Mouse (Mus musculus) limb, embryonic 11.5 days (tissue): ENCODE measurements around the gene Rnf19b. TPM values are rescaled to one million over a fixed set of nuclear protein-coding genes. Genes with fewer than 3 reads are reported as not detected.

Experiments
- ATAC-seq: fragments of 200-750 bp; cut with Nextera tagmentation; 2 replicates; pipeline ENCODE4 v1.8.0; 2017; ENCODE audit warnings: low read depth; ENCODE audit not compliant: insufficient number of reproducible peaks, low FRiP score, low TSS enrichment
- DNase-seq: peaks from one replicate; pipeline ENCODE4 v3.0.0-alpha.2; 2015; ENCODE audit warnings: low spot score
- H3K27ac ChIP-seq: fragments of 300-500 bp; sonication (generic); replicated peaks from 2 replicates; pipeline ENCODE4 v1.5.1; 2014; ENCODE audit warnings: low read depth, mild to moderate bottlenecking, low read length
- H3K27me3 ChIP-seq: fragments of 300-500 bp; sonication (generic); 2 replicates; pipeline ENCODE4 v1.6.1; 2014; ENCODE audit warnings: mild to moderate bottlenecking, low read length, mixed read lengths; ENCODE audit not compliant: control insufficient read depth, insufficient read depth
- H3K36me3 ChIP-seq: fragments of 300-500 bp; sonication (generic); 2 replicates; pipeline ENCODE4 v1.6.1; 2014; ENCODE audit warnings: mild to moderate bottlenecking, low read length, moderate library complexity, mixed read lengths; ENCODE audit not compliant: control insufficient read depth, insufficient read depth
- H3K4me1 ChIP-seq: fragments of 300-500 bp; sonication (generic); 2 replicates; pipeline ENCODE4 v1.6.1; 2014; ENCODE audit warnings: low read length, mixed read lengths; ENCODE audit not compliant: control insufficient read depth, insufficient read depth
- H3K4me2 ChIP-seq: fragments of 300-500 bp; sonication (generic); 2 replicates; pipeline ENCODE4 v1.6.1; 2014; ENCODE audit warnings: low read depth, mild to moderate bottlenecking, moderate library complexity; ENCODE audit not compliant: severe bottlenecking
- H3K4me3 ChIP-seq: fragments of 300-500 bp; sonication (generic); 2 replicates; pipeline ENCODE4 v1.5.1; 2014; ENCODE audit warnings: low read depth, low read length
- H3K9ac ChIP-seq: fragments of 300-500 bp; sonication (generic); 2 replicates; pipeline ENCODE4 v1.6.1; 2014; ENCODE audit warnings: mild to moderate bottlenecking, low read length
- H3K9me3 ChIP-seq: fragments of 300-500 bp; sonication (generic); 2 replicates; pipeline ENCODE4 v1.6.1; 2016; ENCODE audit warnings: low read length; ENCODE audit not compliant: control insufficient read depth
- WGBS: fragments of 180-500 bp; shearing (Covaris S2); extraction: QIAGEN DNeasy Blood & Tissue Kit; methylation state at CpG from one replicate; pipeline ENCODE4 v1.1.7; 2014; 5-methylcytosine and 5-hydroxymethylcytosine counted together
- polyA plus RNA-seq: library from polyadenylated mRNA; unstranded; fragments of >200 nt; fragmentation: Nextera tagmentation; extraction: Ambion mirVana; gene quantifications from 2 replicates; pipeline ENCODE4 v1.2.1, GENCODE M21; 2014

The Rnf19b gene
- polyA plus RNA-seq, 1 experiment from 2014 or later: 9.6 TPM

DNA sequence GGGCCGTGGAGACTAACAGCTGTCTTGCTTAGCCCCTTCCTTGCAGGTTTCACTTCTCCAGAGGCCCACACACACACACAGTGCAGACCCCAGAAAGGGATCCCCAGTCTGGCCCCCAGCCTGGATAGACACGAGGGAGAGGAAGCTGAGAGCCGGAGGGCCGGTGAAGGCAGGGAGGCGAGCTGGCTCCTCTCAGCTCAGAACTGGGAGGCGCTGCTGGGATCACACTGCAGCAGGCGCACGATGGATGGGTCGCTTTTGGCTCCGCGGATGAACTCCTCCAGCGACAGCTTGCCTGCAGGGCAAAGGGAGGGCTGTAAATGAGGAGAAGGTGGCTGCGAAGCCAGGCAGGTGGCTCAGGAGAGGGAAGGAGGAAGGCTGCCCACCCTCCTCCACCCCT lies 54.2 kb downstream of the Rnf19b start:
- no peak overlapping the region for H3K4me3 ChIP-seq
- H3K9me3 ChIP-seq: no peaks in the 10 kb centered on the region
- H3K36me3 ChIP-seq: no peaks in the 10 kb centered on the region
- H3K27me3 ChIP-seq: no peaks in the 10 kb centered on the region
- WGBS: 65% methylated on average over 13 of the region's 13 CpGs
- H3K4me1 ChIP-seq: no peaks in the 10 kb centered on the region
- H3K27ac ChIP-seq: no peak overlapping the region
- DNase-seq (no peak), ATAC-seq (no peak)
- no peak overlapping the region for H3K4me2 ChIP-seq
- no peak overlapping the region for H3K9ac ChIP-seq

GRCm38 (mm10) chr4:129113083-129113988 lies 55.3 kb downstream of the Rnf19b start:
- DNase-seq: peak; percentile 91
- WGBS: 34% methylated on average over 28 of the region's 28 CpGs
- H3K4me1 ChIP-seq: no peaks in the 10 kb centered on the region
- H3K4me3 ChIP-seq: no peak overlapping the region
- H3K4me2 ChIP-seq: no peak overlapping the region
- H3K27ac ChIP-seq: no peak overlapping the region
- no peaks in the 10 kb centered on the region for H3K27me3 ChIP-seq
- H3K36me3 ChIP-seq: no peaks in the 10 kb centered on the region
- no peak overlapping the region for H3K9ac ChIP-seq
- peak; percentile 70; the same call in 1 of the 2 replicates for ATAC-seq
- no peaks in the 10 kb centered on the region for H3K9me3 ChIP-seq

GRCm38 (mm10) chr4:129116703-129117102 lies 58.6 kb downstream of the Rnf19b start:
- H3K27me3 ChIP-seq: peaks cover 20% of the 10 kb centered on the region
- no peak overlapping the region for H3K4me2 ChIP-seq
- ATAC-seq (no peak), DNase-seq (no peak)
- H3K4me1 ChIP-seq: peaks cover 11% of the 10 kb centered on the region
- H3K36me3 ChIP-seq: no peaks in the 10 kb centered on the region
- 92% methylated on average over 8 of the region's 8 CpGs for WGBS
- H3K4me3 ChIP-seq: no peak overlapping the region
- H3K9me3 ChIP-seq: no peaks in the 10 kb centered on the region
- H3K27ac ChIP-seq: no peak overlapping the region
- H3K9ac ChIP-seq: no peak overlapping the region

DNA sequence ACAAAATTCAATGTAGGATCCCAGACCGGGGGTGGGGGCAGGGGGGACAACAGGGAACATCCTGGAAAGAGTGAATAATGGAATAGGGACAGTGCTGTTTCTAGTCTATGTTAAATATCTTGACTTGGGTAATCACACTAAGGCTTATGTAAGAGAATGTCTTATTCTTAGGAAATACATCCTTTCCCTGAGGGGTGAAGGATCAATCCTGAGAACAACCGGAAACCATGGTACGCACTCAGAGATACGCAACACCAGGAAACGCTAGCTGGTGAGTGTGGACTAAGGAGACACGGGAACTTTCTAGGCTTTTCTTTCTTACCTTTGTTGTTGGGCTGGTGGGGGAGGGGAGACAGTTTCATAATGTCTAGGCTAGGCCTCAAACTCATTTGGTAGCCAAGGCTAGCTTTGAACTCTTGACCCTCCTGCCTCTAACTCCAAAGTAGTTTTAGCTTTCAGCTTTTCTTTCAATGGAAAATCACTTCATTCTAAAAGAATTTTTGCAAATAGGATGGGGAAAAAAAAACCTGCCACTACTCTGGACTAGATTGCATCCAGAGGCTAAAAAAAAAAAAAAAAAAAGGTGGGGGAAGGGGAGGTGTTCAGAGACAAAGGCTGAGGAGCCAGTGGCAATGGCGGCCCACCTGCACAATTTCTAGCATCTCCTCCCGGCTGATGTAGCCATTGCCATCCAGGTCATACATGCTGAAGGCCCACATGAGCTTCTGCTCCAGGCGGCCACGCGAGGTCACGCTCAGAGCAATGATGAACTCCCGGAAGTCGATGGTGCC lies 59.8 kb downstream of the Rnf19b start:
- 86% methylated on average over 14 of the region's 14 CpGs for WGBS
- peaks cover 11% of the 10 kb centered on the region for H3K4me1 ChIP-seq

DNA sequence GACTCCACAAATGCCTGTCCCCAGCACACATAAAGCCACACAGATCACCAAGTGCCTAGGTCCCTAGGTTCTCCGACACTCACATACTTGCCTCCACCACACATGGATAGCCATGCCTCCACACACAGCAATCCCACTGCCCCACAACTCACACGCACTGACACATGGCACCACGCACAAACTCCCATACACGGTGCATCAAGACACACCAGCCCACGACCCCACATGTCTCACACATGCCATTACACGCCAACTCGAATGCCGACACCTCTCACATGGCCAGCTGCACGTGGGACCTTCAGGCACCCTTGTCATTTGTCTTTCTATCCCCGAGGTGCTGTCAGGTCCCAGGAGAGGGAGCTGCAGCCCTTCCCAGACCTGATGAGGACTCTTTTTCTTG lies 61.6 kb downstream of the Rnf19b start:
- no peak overlapping the region for H3K9ac ChIP-seq
- 71% methylated on average over 10 of the region's 10 CpGs for WGBS
- peaks cover 11% of the 10 kb centered on the region for H3K4me1 ChIP-seq
- no peaks in the 10 kb centered on the region for H3K36me3 ChIP-seq
- no peak for ATAC-seq
- H3K4me2 ChIP-seq: no peak overlapping the region
- no peak for DNase-seq
- peaks cover 39% of the 10 kb centered on the region for H3K27me3 ChIP-seq
- H3K9me3 ChIP-seq: no peaks in the 10 kb centered on the region
- H3K4me3 ChIP-seq: no peak overlapping the region
- no peak overlapping the region for H3K27ac ChIP-seq

More for the DNA sequence above, 59.8 kb downstream of the Rnf19b start:
- no peak overlapping the region for H3K9ac ChIP-seq
- no peak for ATAC-seq
- no peak overlapping the region for H3K27ac ChIP-seq
- H3K4me2 ChIP-seq: no peak overlapping the region
- no peak for DNase-seq
- no peaks in the 10 kb centered on the region for H3K36me3 ChIP-seq
- H3K9me3 ChIP-seq: no peaks in the 10 kb centered on the region
- no peak overlapping the region for H3K4me3 ChIP-seq
- peaks cover 31% of the 10 kb centered on the region for H3K27me3 ChIP-seq

- Histone ChIP-seq H3K9ac (no peak overlapping the region), H3K27me3 (peaks cover 41% of the 10 kb centered on the region), H3K4me3 (peak overlapping the region; percentile 32), H3K36me3 (no peaks in the 10 kb centered on the region), H3K9me3 (no peaks in the 10 kb centered on the region), H3K4me1 (peaks cover 14% of the 10 kb centered on the region), H3K4me2 (peak overlapping the region; percentile 71), H3K27ac (no peak overlapping the region)
- peak; percentile 86 for DNase-seq
- no peak for ATAC-seq
- under 1% methylated on average over 59 of the region's 59 CpGs for WGBS
Observed at GRCm38 (mm10) chr4:129120520-129121445, 62.7 kb downstream of the Rnf19b start.

DNA sequence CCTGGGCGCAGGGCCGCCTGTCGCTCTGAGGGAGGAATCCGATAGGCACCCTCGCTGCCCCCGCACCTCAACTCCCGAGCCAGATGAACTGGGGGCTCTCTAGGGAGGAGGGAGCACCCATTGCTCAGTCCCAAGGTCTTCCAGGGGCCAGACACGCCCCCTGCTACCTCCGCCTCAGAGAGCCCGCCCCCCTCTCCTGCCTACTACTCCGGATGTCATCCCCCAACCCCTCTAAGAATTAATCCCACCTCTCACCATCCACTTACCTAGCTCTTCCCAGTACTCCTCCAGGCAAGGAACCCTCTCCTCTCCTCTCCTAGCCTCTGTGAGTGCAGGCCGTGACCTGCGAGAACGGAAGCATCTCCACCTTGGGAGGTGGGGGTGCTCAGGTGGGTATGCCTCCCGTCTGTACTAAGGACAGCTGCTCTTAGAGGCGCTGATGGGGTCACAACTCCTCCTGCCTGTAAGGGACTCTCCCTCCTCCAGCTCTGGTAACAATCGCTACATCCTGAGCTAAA lies 63.6 kb downstream of the Rnf19b start, which contains the start of gene Hpca:
TSS of gene Hpca (minus strand) at position 468 of the 518 bp plus-strand sequence.
- Histone ChIP-seq H3K27me3 (peaks cover 41% of the 10 kb centered on the region), H3K9me3 (no peaks in the 10 kb centered on the region), H3K4me3 (peak within 1 kb of the TSS; percentile 32), H3K27ac (no peak within 1 kb of the TSS), H3K4me2 (peak within 1 kb of the TSS; percentile 71), H3K9ac (no peak within 1 kb of the TSS), H3K36me3 (no peaks in the 10 kb centered on the region), H3K4me1 (peaks cover 14% of the 10 kb centered on the region)
- no peak for DNase-seq
- 2% methylated on average over 17 of the region's 17 CpGs for WGBS
- ATAC-seq: 0 out of 2 replicates have a peak, but pooled peaks have one; percentile 7
